ENCODE assay signal across 9 mouse cellular contexts in genomic region chr15:86053890-86054536, GRCm38 (mm10). TPM values are rescaled to one million over a fixed set of nuclear protein-coding genes. Genes with fewer than 3 reads are reported as not detected.
DNase-seq lines count a peak whose midpoint lies in the region; ATAC-seq and TF ChIP-seq lines count a peak whose summit lies in the region.
"Had no signal": no experiment of that assay in that cellular context is flagged by ENCODE, and none has a peak within 500 bp of the region (broad histone marks: within the 10 kb centered on the region; RNA-seq: fewer than 3 reads in every experiment).

No protein-coding gene starts in this region.

- 0 out of 2 replicates have a peak, but pooled peaks cover 7% of the 10 kb centered on the region for H3K4me1 ChIP-seq in neural tube, embryonic 11.5 days (ENCODE audit: control insufficient read depth, insufficient read depth, low read length)
- H3K4me1 ChIP-seq in stomach, postnatal 0 days (replicated peaks; ENCODE audit: control insufficient read depth, insufficient read depth): peaks cover 4% of the 10 kb centered on the region; the same call in 1 of the 2 replicates

- intact Hi-C loops in gastrocnemius, adult 2 months (cut with DNase I): loop anchor here (1.0 kb wide), 1 partner anchor 70 kb away; no protein-coding TSS in a partner anchor

- peak; percentile 85 for DNase-seq in 3T3-L1 (ENCODE audit: low read depth, low spot score)
- peak; percentile 79 for DNase-seq in R1 (ENCODE audit: low read depth, low spot score)
- peak; percentile 86 to 91 for DNase-seq in cerebellum, postnatal 36 days
- peak; percentile 82 for DNase-seq in gastrocnemius, adult 2 months
- peak; percentile 60 to 89 for DNase-seq in kidney, adult 8-10 months
- peak; percentile 87 for DNase-seq in liver
- DNase-seq in neural tube, embryonic 11.5 days (ENCODE audit: low spot score): peak; percentile 84
- DNase-seq in stomach, postnatal 0 days (ENCODE audit: low spot score): peak; percentile 78

- ATAC-seq in neural tube, embryonic 11.5 days (ENCODE audit: insufficient read depth, low FRiP score, low TSS enrichment): peak; percentile 45; the same call in 1 of the 2 replicates
- no peak; the same call in 1 of the 2 replicates for ATAC-seq in stomach, postnatal 0 days (ENCODE audit: low FRiP score, low TSS enrichment)

- WGBS in neural tube, embryonic 11.5 days: 32% methylated on average over 2 of the region's 2 CpGs
- WGBS in stomach, postnatal 0 days: 26% methylated on average over 2 of the region's 2 CpGs

- no peak for TF ChIP-seq EP300 in stomach, postnatal 0 days (optimal IDR thresholded peaks at IDR 0.05)

- no peak overlapping the region for H3K9ac ChIP-seq in neural tube, embryonic 11.5 days (ENCODE audit: low read length)
- H3K9ac ChIP-seq in stomach, postnatal 0 days (ENCODE audit: low read length): no peak overlapping the region

- no peaks in the 10 kb centered on the region for H3K9me3 ChIP-seq in neural tube, embryonic 11.5 days (ENCODE audit: control insufficient read depth, low read length)
- no peaks in the 10 kb centered on the region for H3K9me3 ChIP-seq in stomach, postnatal 0 days (ENCODE audit: control insufficient read depth, low read length)

- no peaks in the 10 kb centered on the region for H3K27me3 ChIP-seq in neural tube, embryonic 11.5 days (ENCODE audit: control insufficient read depth, insufficient read depth, low read length)
- H3K27me3 ChIP-seq in stomach, postnatal 0 days (ENCODE audit: control insufficient read depth, insufficient read depth, low read length): no peaks in the 10 kb centered on the region

- no peak overlapping the region for H3K4me3 ChIP-seq in gastrocnemius, adult 2 months
- no peak overlapping the region for H3K4me3 ChIP-seq in neural tube, embryonic 11.5 days (ENCODE audit: low read depth, low read length)
- H3K4me3 ChIP-seq in stomach, postnatal 0 days (ENCODE audit: low read depth, low read length): no peak overlapping the region
- H3K4me3 ChIP-seq: erythroblast, embryonic 14.5 days had no signal

- H3K27ac ChIP-seq in gastrocnemius, adult 2 months: no peak overlapping the region
- no peak overlapping the region for H3K27ac ChIP-seq in neural tube, embryonic 11.5 days (ENCODE audit: low read depth, low read length)
- H3K27ac ChIP-seq in stomach, postnatal 0 days (replicated peaks): no peak overlapping the region

- H3K36me3 ChIP-seq in neural tube, embryonic 11.5 days (ENCODE audit: control insufficient read depth, insufficient read depth, low read length): no peaks in the 10 kb centered on the region
- no peaks in the 10 kb centered on the region; the same call in 1 of the 2 replicates for H3K36me3 ChIP-seq in stomach, postnatal 0 days (ENCODE audit: control insufficient read depth, insufficient read depth, low read length)

- TF ChIP-seq CTCF in gastrocnemius, adult 2 months (IDR thresholded peaks at IDR 0.05): peak; percentile 97; the same call in 1 of the 2 replicates
- peak; percentile 91 for TF ChIP-seq CTCF in stomach, postnatal 0 days (IDR thresholded peaks at IDR 0.05; ENCODE audit: low read depth)

- H3K4me2 ChIP-seq in neural tube, embryonic 11.5 days (ENCODE audit: low read depth): no peak overlapping the region
- no peak overlapping the region for H3K4me2 ChIP-seq in stomach, postnatal 0 days (replicated peaks; ENCODE audit: low read depth)

RNA-seq across cellular contexts. Expression of gene Gramd4, which starts 3.5 kb away (rescaled TPM):
- total RNA-seq in gastrocnemius, adult 2 months (2021): 10 to 100 TPM in 1 of 2 experiments, 1 to 10 TPM in 1; 5.8 to 11.4 TPM
- 10.5 and 11.7 TPM in 2 replicates for polyA plus RNA-seq in neural tube, embryonic 11.5 days (2014; fragmentation: Nextera tagmentation; extraction: Ambion mirVana)
- polyA plus RNA-seq in stomach, postnatal 0 days (2015; fragmentation: Nextera tagmentation; extraction: Ambion mirVana): 11.1 and 11.4 TPM in 2 replicates

RNA-seq across cellular contexts. Expression of gene Celsr1, which starts 20.4 kb away (rescaled TPM):
- under 1 TPM; 0.13 to 0.28 TPM for total RNA-seq in gastrocnemius, adult 2 months (2021)
- polyA plus RNA-seq in neural tube, embryonic 11.5 days (2014; fragmentation: Nextera tagmentation; extraction: Ambion mirVana): 5.1 and 5.4 TPM in 2 replicates
- 2.0 and 2.2 TPM in 2 replicates for polyA plus RNA-seq in stomach, postnatal 0 days (2015; fragmentation: Nextera tagmentation; extraction: Ambion mirVana)
